Mouse (Mus musculus) lung, postnatal 0 days (tissue): ENCODE measurements around the gene Rnf213.

ENCODE experiments used
- CTCF ChIP-seq: IDR thresholded peaks from 2 replicates; pipeline ENCODE4 v1.5.1; 2016; ENCODE audit warnings: antibody characterized with exemption, mild to moderate bottlenecking
- EP300 ChIP-seq: IDR thresholded peaks from 2 replicates; pipeline ENCODE4 v1.6.1; 2016; ENCODE audit warnings: antibody characterized with exemption, mild to moderate bottlenecking, control low read depth

GRCm38 (mm10) chr11:119359089-119359488 lies 33.8 kb upstream of the Rnf213 start:
- TF ChIP-seq CTCF (no peak), EP300 (no peak)
